Mouse (Mus musculus): ENCODE results near the gene Hmcn1. TPM values are rescaled to one million over a fixed set of nuclear protein-coding genes. Genes with fewer than 3 reads are reported as not detected.

Gene Hmcn1
- polyA plus RNA-seq, 1 experiment = 0.13 TPM

GRCm38 (mm10) chr1:150804235-150805099 lies 188.8 kb downstream of the Hmcn1 start:
- Histone ChIP-seq H3K79me2 (ENCODE audit: control insufficient read depth, insufficient read depth) (no peaks in the 10 kb centered on the region), H3K79me3 (ENCODE audit: low read depth) (no peaks in the 10 kb centered on the region), H3K27me3 (ENCODE audit: control insufficient read depth, insufficient read depth, insufficient read length) (no peaks in the 10 kb centered on the region), H3ac (ENCODE audit: control insufficient read depth, insufficient read length, low read depth) (no peak overlapping the region), H3K36me3 (ENCODE audit: control insufficient read depth, insufficient read depth) (no peaks in the 10 kb centered on the region), H3K4me3 (ENCODE audit: insufficient read depth, poor library complexity, severe bottlenecking) (no peak overlapping the region)
- TF ChIP-seq MAX (IDR thresholded peaks at IDR 0.05) (no peak), CEBPB (IDR thresholded peaks at IDR 0.05; ENCODE audit: low read depth) (no peak), FOSL1 (IDR thresholded peaks at IDR 0.05; ENCODE audit: insufficient read depth, low read length, poor library complexity, severe bottlenecking) (no peak), MYOG (IDR thresholded peaks at IDR 0.05; ENCODE audit: control insufficient read depth, extremely low read depth, insufficient read length) (no peak), USF1 (IDR thresholded peaks at IDR 0.05; ENCODE audit: low read depth) (no peak), MYOD1 (IDR thresholded peaks at IDR 0.05; ENCODE audit: control insufficient read depth, insufficient read length, low read depth) (no peak), CTCF (IDR thresholded peaks at IDR 0.05; ENCODE audit: control insufficient read depth, insufficient read depth, insufficient read length) (no peak)

GRCm38 (mm10) chr1:150802642-150803041 lies 190.6 kb downstream of the Hmcn1 start:
- no peaks in the 10 kb centered on the region for H3K27me3 ChIP-seq (ENCODE audit: control insufficient read depth, insufficient read depth, insufficient read length)
- no peaks in the 10 kb centered on the region for H3K36me3 ChIP-seq (ENCODE audit: control insufficient read depth, insufficient read depth)
- no peak for TF ChIP-seq CTCF (IDR thresholded peaks at IDR 0.05; ENCODE audit: control insufficient read depth, insufficient read depth, insufficient read length)
- no peak for TF ChIP-seq MAX (IDR thresholded peaks at IDR 0.05)
- TF ChIP-seq CEBPB (IDR thresholded peaks at IDR 0.05; ENCODE audit: low read depth) = no peak
- TF ChIP-seq MYOG (IDR thresholded peaks at IDR 0.05; ENCODE audit: control insufficient read depth, extremely low read depth, insufficient read length) = no peak
- no peak for TF ChIP-seq FOSL1 (IDR thresholded peaks at IDR 0.05; ENCODE audit: insufficient read depth, low read length, poor library complexity, severe bottlenecking)
- TF ChIP-seq USF1 (IDR thresholded peaks at IDR 0.05; ENCODE audit: low read depth) = no peak
- TF ChIP-seq MYOD1 (IDR thresholded peaks at IDR 0.05; ENCODE audit: control insufficient read depth, insufficient read length, low read depth) = no peak
- no peak overlapping the region for H3ac ChIP-seq (ENCODE audit: control insufficient read depth, insufficient read length, low read depth)
- H3K79me3 ChIP-seq (ENCODE audit: low read depth) = no peaks in the 10 kb centered on the region
- H3K4me3 ChIP-seq (ENCODE audit: insufficient read depth, poor library complexity, severe bottlenecking) = no peak overlapping the region
- H3K79me2 ChIP-seq (ENCODE audit: control insufficient read depth, insufficient read depth) = no peaks in the 10 kb centered on the region

GRCm38 (mm10) chr1:150800611-150801263 lies 192.5 kb downstream of the Hmcn1 start:
- TF ChIP-seq MAX (IDR thresholded peaks at IDR 0.05) (no peak), MYOG (IDR thresholded peaks at IDR 0.05; ENCODE audit: control insufficient read depth, extremely low read depth, insufficient read length) (no peak), USF1 (IDR thresholded peaks at IDR 0.05; ENCODE audit: low read depth) (no peak), FOSL1 (IDR thresholded peaks at IDR 0.05; ENCODE audit: insufficient read depth, low read length, poor library complexity, severe bottlenecking) (no peak), MYOD1 (IDR thresholded peaks at IDR 0.05; ENCODE audit: control insufficient read depth, insufficient read length, low read depth) (no peak), CEBPB (IDR thresholded peaks at IDR 0.05; ENCODE audit: low read depth) (no peak), CTCF (IDR thresholded peaks at IDR 0.05; ENCODE audit: control insufficient read depth, insufficient read depth, insufficient read length) (no peak)
- H3ac ChIP-seq (ENCODE audit: control insufficient read depth, insufficient read length, low read depth) = no peak overlapping the region
- H3K79me3 ChIP-seq (ENCODE audit: low read depth) = no peaks in the 10 kb centered on the region
- no peak overlapping the region for H3K4me3 ChIP-seq (ENCODE audit: insufficient read depth, poor library complexity, severe bottlenecking)
- H3K79me2 ChIP-seq (ENCODE audit: control insufficient read depth, insufficient read depth) = no peaks in the 10 kb centered on the region
- H3K36me3 ChIP-seq (ENCODE audit: control insufficient read depth, insufficient read depth) = no peaks in the 10 kb centered on the region
- no peaks in the 10 kb centered on the region for H3K27me3 ChIP-seq (ENCODE audit: control insufficient read depth, insufficient read depth, insufficient read length)

GRCm38 (mm10) chr1:150798651-150799050 lies 194.6 kb downstream of the Hmcn1 start:
- Histone ChIP-seq H3K27me3 (ENCODE audit: control insufficient read depth, insufficient read depth, insufficient read length) (no peaks in the 10 kb centered on the region), H3ac (ENCODE audit: control insufficient read depth, insufficient read length, low read depth) (no peak overlapping the region), H3K79me3 (ENCODE audit: low read depth) (no peaks in the 10 kb centered on the region), H3K36me3 (ENCODE audit: control insufficient read depth, insufficient read depth) (no peaks in the 10 kb centered on the region), H3K79me2 (ENCODE audit: control insufficient read depth, insufficient read depth) (no peaks in the 10 kb centered on the region), H3K4me3 (ENCODE audit: insufficient read depth, poor library complexity, severe bottlenecking) (no peak overlapping the region)
- TF ChIP-seq CEBPB (IDR thresholded peaks at IDR 0.05; ENCODE audit: low read depth) (no peak), FOSL1 (IDR thresholded peaks at IDR 0.05; ENCODE audit: insufficient read depth, low read length, poor library complexity, severe bottlenecking) (no peak), USF1 (IDR thresholded peaks at IDR 0.05; ENCODE audit: low read depth) (no peak), MYOG (IDR thresholded peaks at IDR 0.05; ENCODE audit: control insufficient read depth, extremely low read depth, insufficient read length) (no peak), CTCF (IDR thresholded peaks at IDR 0.05; ENCODE audit: control insufficient read depth, insufficient read depth, insufficient read length) (no peak), MAX (IDR thresholded peaks at IDR 0.05) (no peak), MYOD1 (IDR thresholded peaks at IDR 0.05; ENCODE audit: control insufficient read depth, insufficient read length, low read depth) (no peak)

GRCm38 (mm10) chr1:150786746-150787145 lies 206.5 kb downstream of the Hmcn1 start:
- TF ChIP-seq FOSL1 (IDR thresholded peaks at IDR 0.05; ENCODE audit: insufficient read depth, low read length, poor library complexity, severe bottlenecking) (no peak), CEBPB (IDR thresholded peaks at IDR 0.05; ENCODE audit: low read depth) (no peak), CTCF (IDR thresholded peaks at IDR 0.05; ENCODE audit: control insufficient read depth, insufficient read depth, insufficient read length) (no peak), MYOD1 (IDR thresholded peaks at IDR 0.05; ENCODE audit: control insufficient read depth, insufficient read length, low read depth) (no peak), MYOG (IDR thresholded peaks at IDR 0.05; ENCODE audit: control insufficient read depth, extremely low read depth, insufficient read length) (no peak), USF1 (IDR thresholded peaks at IDR 0.05; ENCODE audit: low read depth) (no peak)
- H3K79me2 ChIP-seq (ENCODE audit: control insufficient read depth, insufficient read depth) = no peaks in the 10 kb centered on the region
- H3K79me3 ChIP-seq (ENCODE audit: low read depth) = no peaks in the 10 kb centered on the region
- H3ac ChIP-seq (ENCODE audit: control insufficient read depth, insufficient read length, low read depth) = no peak overlapping the region
- peaks cover 4% of the 10 kb centered on the region for H3K27me3 ChIP-seq (ENCODE audit: control insufficient read depth, insufficient read depth, insufficient read length)
- no peaks in the 10 kb centered on the region for H3K36me3 ChIP-seq (ENCODE audit: control insufficient read depth, insufficient read depth)
- no peak overlapping the region for H3K4me3 ChIP-seq (ENCODE audit: insufficient read depth, poor library complexity, severe bottlenecking)
